Mouse (Mus musculus) Muller cell, postnatal 12 days (primary cell): ENCODE data around the gene Hist1h2bq.

Experiments used
- DNase-seq: peaks from one replicate; pipeline ENCODE4 v3.0.0-alpha.2; 2015; ENCODE audit errors: inconsistent ontology term

The Hist1h2bq gene

GRCm38 (mm10) chr13:21789925-21790324 is 20.1 kb downstream of the Hist1h2bq start:
- no peak for DNase-seq

- DNase-seq: peak; percentile 65
These were observed 22.0 kb downstream of the Hist1h2bq start for GRCm38 (mm10) chr13:21787760-21788593.

- DNase-seq: peak; percentile 96
These were observed 22.9 kb downstream of the Hist1h2bq start, which contains the start of the genes Hist1h2an and Hist1h2bp for GRCm38 (mm10) chr13:21786899-21787629. TSS of gene Hist1h2an (minus strand) at chr13:21787218. TSS of gene Hist1h2bp (plus strand) at chr13:21787461.

- peak; percentile 58 for DNase-seq
These were observed 23.7 kb downstream of the Hist1h2bq start for GRCm38 (mm10) chr13:21786189-21786898.

- no peak for DNase-seq
These were observed 25.7 kb downstream of the Hist1h2bq start for GRCm38 (mm10) chr13:21784311-21784710.

GRCm38 (mm10) chr13:21783734-21784161 is 26.2 kb downstream of the Hist1h2bq start:
- DNase-seq: no peak

GRCm38 (mm10) chr13:21783255-21783617 is 26.8 kb downstream of the Hist1h2bq start, which contains the start of gene Hist1h3i:
TSS of gene Hist1h3i (minus strand) at chr13:21783370.
- DNase-seq: peak; percentile 91

- DNase-seq: peak; percentile 77
These were observed 27.4 kb downstream of the Hist1h2bq start for GRCm38 (mm10) chr13:21782361-21783254.

- no peak for DNase-seq
These were observed 28.4 kb downstream of the Hist1h2bq start for GRCm38 (mm10) chr13:21781639-21782038.

GRCm38 (mm10) chr13:21781021-21781555 is 28.9 kb downstream of the Hist1h2bq start:
- no peak for DNase-seq

GRCm38 (mm10) chr13:21779767-21780731 is 29.9 kb downstream of the Hist1h2bq start, which contains the start of gene Hist1h1b:
TSS of gene Hist1h1b (minus strand) at chr13:21780625.
- DNase-seq: peak; percentile 83

GRCm38 (mm10) chr13:21778814-21779766 is 30.9 kb downstream of the Hist1h2bq start:
- peak; percentile 78 for DNase-seq
